Mouse (Mus musculus) kidney, postnatal 4 days (tissue): ENCODE data around the gene C530008M17Rik.

ENCODE experiments used
- DNase-seq, 2 experiments: peaks; one replicate each; pipeline ENCODE4 v3.0.0; 2021; ENCODE audit warnings: mixed read lengths in 2 of 2

Gene C530008M17Rik

GRCm38 (mm10) chr5:76773492-76774158 lies 117.3 kb downstream of the C530008M17Rik start:
- no peak for DNase-seq

- no peak for DNase-seq
Observed at GRCm38 (mm10) chr5:76779094-76779615, 122.8 kb downstream of the C530008M17Rik start.

DNA sequence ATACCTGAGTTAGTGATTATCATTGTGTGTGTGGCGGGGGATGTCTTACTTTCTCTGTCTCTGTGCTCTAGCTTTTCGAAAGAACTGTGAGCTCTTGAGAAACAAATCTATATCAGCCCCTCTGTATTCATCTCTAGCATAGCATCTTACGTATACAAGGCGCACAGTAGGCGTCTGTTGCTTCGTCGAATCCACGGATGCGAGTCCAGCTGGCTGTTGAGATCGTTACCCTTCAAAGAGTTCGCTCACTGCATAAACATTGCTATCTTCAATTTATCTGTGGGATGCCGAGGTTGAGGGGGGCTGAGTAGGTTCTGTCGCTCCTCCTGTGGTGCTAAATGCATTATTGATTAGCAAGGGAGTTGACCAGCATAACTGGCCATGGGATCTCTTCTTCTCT lies 125.6 kb downstream of the C530008M17Rik start:
- no peak for DNase-seq

DNA sequence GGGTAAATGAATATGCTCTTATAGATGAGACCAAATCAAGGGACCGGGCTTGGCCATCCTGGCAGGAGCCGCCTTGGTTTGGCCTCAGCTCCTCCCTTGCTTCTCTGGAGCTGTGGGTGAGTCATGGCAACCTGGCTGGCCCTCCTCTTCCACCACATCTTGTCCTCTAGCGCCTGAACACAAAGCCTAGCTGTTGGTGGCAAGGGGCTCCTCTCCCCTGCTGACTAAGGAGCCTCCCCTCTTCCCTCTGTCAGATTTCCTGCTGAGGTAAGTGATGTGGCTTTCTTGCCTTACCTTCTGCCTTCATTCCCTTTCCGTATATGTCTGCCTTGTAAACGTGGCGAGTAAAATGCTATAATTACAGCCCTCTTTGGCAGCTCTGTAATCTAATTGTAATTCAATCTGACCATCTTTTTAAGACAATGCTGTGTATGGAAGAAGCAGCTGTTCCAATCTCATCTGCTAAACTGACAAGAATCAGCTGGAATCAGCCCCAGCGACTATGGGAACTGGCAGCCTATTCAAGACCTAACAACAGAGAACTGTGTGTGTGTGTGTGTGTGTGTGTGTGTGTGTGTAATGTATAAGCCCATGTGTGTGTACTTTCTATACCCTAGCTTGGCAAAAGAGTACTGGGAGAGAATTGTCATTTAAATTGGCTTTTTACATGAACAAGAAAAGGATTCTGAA lies 126.2 kb downstream of the C530008M17Rik start:
- peak; percentile 17 to 34 for DNase-seq

GRCm38 (mm10) chr5:76783104-76783441 lies 126.8 kb downstream of the C530008M17Rik start:
- DNase-seq: no peak

DNA sequence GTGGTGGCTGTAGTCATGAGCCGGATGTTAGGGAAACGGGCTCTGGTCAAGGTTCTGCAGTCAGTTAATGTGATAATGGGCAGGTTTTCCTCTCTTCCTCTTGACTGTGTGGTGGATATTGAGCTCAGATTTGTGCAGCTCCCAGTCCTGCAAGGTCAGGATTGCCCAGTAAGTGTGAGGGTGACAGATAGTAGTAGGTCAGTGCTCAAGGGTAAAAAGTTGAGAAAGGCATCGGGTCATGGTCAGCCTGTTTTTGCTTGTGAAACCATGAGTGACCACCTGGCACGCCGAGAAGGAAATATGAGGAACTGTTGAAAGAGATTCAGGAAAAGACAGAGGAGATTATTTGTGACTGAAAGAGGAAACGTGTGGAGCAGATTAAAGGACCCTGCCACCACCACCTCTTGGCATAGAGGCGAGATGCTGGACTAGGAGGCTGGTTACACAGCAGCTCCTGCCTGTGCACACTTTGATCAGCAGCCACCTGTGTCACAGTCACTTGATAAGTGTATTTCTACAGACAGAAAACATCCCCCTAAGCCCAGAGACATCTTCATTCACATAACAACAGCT lies 127.9 kb downstream of the C530008M17Rik start:
- no peak for DNase-seq

DNA sequence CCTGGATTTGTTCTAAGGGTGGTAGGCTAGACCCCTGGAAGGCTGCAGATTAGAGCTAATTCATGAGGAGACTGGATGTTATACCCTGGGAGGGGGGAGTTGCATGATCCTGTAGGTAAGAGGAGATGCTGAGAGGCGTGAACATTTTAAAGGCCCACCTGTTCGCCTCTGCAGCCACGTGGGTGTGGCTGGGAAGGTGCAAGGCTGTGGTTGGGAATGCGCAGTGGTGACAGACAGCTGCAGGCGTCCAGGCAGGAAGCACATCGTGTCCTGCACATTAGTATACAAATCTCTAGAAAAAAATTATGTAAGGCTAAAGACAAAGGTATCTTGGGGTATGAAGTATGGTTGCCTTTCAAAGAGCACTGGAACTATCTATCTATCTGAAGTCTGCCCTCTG lies 128.7 kb downstream of the C530008M17Rik start:
- no peak for DNase-seq

DNA sequence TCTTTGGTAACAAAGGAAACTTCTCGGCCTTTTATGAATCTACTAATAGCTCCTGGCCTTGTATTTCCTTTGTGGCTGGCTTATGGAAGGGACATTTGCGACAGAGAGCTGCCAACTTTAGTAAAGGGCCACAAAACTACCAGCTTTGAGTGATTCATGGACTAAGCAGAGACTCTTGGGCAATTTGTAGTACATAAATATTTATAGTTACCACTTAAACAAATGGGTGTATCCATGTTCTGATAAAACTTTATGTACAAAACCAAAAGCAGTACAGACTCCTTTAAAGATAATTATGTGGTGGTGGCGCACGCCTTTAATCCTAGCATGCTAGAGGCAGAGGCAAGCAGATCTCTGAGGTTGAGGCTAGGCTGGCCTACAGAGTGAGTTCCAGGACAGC lies 133.6 kb downstream of the C530008M17Rik start:
- DNase-seq: no peak

DNA sequence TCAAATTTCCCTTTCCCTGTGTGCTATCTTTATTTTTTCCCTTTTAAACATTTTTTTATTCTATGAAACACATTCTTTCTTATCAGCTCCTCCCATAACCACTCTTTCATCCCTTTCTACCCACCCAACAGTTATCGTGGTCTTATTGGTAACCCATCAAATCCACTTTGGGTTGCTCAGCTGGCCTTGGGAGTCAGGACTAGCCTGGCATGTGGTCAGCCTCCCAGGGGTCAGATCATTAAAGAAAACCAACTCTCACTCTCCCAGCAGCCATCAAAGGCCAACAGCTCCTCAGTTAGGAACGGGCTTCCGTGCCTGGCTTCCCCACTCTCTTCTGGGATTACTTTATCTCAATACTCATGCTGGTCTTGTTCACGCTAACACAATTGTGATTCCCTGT lies 135.0 kb downstream of the C530008M17Rik start:
- no peak for DNase-seq

DNA sequence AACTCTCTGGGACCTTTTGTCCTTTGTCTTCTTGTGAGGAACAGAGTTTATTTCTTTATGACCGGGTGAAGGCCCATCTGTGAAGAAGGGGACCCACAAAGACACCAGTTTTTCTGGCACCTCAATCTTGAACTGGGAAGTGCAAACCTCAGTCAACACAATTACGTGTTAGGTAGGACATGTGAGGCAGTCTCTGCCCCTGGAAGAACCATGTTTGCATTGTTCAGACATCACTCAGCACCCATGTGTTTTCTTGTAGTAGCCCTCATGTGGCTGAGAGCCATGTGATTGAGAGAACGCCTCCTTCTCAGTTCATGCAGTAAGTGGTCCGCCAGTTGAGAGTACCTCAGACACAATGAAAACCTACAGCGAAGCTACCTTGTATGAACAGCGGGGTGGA lies 136.4 kb downstream of the C530008M17Rik start:
- DNase-seq: no peak

DNA sequence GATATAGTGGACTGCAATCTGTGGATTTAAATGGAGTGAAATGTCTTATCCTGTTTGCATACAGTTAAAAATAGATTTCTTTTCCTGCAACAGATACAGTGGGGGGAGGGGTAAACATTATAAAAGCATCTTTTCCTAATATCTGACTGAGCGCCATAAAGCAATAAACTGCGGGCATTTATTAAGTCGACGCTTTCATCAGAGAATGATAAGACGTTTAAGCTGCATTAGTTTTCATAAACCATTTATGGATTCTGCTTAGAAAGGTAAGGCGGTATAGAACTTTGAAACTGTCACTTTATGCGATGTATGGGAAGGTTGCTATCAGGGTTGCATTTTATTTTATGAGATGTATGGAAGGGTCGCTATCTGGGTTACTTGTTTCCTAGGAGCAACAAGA lies 141.7 kb downstream of the C530008M17Rik start:
- no peak for DNase-seq

GRCm38 (mm10) chr5:76799471-76799870 lies 143.2 kb downstream of the C530008M17Rik start:
- DNase-seq: peak; percentile 64 to 69

- DNase-seq: no peak
Observed at GRCm38 (mm10) chr5:76809031-76809430, 152.7 kb downstream of the C530008M17Rik start.

DNA sequence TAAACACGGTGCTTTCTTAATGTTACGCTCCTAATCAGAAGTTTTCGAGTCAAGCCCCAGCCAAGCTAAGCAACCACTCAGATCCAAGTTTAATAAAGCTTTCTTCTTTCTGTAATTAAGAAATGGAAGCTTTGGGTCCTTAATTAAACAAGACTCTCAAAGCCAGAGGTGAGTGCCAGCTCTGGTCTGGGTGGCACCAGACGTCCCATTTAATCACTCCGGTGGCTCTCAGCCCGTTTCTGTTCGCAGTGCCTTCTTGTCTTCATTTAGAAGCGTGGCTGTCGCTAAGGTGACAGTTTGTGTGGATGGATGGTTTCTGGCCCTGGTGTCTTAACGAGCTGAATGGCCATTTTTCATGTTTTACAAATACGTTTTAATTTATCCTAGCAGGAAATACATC lies 158.7 kb downstream of the C530008M17Rik start:
- no peak for DNase-seq

DNA sequence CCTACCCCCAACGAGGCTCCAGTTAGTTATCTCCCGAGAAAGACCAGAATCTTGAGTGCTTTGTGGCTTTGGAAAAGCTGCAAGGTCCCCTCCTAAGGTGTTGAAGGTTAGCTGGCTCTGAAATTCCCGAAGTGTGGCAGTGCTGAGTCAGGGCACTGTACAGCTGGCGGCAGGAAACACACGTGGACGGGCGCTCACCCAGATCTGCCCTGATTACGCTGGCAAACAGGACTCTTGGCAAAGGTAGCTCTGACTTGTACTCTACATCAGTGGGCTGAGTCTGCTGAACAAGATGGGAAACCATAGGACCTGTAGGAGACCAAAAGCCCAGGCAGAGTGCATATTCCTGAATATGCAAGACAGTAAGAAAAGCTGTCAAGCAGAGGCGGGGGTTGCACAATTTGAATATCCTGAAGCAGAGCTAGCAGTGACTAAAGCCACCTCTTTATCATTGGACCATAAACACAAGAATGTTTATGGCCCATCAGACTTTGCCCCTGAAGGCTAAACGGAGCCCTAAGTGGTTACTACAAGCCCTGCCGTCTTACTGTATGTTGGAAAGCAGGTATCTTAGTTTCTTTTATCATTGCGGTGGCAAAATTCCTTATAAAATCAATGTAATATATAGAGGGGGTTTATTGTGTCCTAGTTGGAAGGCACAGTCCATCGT lies 159.6 kb downstream of the C530008M17Rik start:
- DNase-seq: peak; percentile 53 to 66

GRCm38 (mm10) chr5:76816748-76817147 lies 160.4 kb downstream of the C530008M17Rik start:
- no peak for DNase-seq

DNA sequence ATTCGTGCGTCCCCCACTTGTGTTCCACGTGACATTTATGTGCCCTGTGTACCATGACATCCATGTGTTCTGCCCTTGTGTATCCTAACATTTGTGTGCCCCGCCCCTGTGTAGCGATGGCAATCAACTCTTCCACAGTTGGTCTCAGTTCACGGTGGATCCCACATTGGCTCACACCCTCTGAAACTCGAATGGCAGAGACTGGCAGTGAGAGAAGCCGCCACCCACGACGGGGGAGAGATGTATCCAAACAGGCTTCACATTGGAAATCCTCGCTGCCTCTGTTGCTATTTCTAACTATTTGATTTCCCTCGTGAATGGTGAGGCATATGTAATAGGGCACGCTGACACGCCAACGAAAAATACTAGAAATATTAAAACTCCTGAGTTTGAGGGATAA lies 161.4 kb downstream of the C530008M17Rik start:
- no peak for DNase-seq

GRCm38 (mm10) chr5:76818807-76819206 lies 162.5 kb downstream of the C530008M17Rik start:
- no peak for DNase-seq

GRCm38 (mm10) chr5:76822097-76822496 lies 165.8 kb downstream of the C530008M17Rik start:
- DNase-seq: peak; percentile 21 to 59

GRCm38 (mm10) chr5:76828527-76829240 lies 172.4 kb downstream of the C530008M17Rik start:
- no peak for DNase-seq

DNA sequence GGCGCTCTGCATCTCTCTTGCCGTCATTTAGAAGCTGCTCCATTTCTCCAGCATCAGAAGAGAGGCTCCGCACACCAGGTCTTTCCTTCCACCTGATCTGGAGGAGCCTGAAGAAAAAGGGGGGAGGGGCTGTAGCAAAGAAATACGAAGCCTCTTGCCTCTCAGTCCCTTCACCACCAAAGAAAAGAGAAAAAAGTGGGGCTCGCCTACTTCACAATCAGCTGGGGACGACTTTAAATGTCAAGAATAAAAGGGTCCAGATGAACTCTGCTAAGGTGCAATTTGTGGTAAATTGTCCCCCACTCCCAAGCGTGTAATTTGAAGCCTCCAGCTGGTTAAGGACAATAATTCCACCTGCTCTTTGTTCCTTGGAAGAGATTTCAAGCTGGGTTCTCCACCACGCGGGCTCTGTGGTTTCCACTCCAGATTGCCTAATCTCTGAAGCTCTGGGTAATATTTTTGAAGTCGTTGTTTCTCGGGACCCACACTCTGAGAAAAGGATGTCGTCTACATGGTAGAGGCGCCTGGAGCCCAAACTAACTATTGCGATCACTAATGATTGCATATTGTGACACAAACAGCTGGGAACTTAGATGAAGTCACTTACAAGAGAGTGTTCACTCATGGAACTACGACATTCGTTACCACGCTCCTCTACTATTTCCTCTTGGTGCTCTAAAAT lies 176.4 kb downstream of the C530008M17Rik start:
- DNase-seq: no peak

GRCm38 (mm10) chr5:76837018-76837417 lies 180.7 kb downstream of the C530008M17Rik start:
- DNase-seq: no peak
